Mouse (Mus musculus): ENCODE results near the gene Cnnm4. TPM values are rescaled to one million over a fixed set of nuclear protein-coding genes. Genes with fewer than 3 reads are reported as not detected.

The Cnnm4 gene
- polyA plus RNA-seq, 1 experiment, result not detected

DNA sequence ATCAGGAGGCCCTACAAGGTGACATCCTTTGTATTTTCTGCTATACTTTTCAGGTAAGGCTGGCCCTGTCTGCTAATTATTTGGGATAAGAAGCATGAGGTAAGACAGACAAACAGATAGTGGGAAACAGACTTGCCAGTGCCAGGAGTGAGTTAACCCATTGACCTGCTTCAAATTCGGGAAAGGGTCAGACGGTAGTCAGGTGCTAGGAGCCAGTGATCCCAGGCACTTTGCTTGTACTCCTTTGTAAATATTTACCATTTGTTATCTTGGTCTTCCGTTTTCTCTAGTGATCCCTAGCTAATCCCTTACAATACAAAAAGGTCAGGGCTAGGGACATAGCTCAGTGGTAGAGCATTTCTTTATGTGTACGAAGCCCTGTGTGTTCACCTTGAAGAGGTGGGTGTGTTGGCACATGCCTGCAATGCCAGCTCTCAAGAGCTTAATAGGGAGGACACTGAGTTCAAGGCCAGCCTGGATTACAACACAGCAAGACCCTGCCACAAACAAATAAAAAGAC lies 5.7 kb upstream of the Cnnm4 start:
- H3K27ac ChIP-seq (ENCODE audit: insufficient read depth, low read depth, low read length), result no peak overlapping the region
- WGBS, result 86% methylated on average over 4 of the region's 4 CpGs
- TF ChIP-seq POLR2A (IDR thresholded peaks at IDR 0.05; ENCODE audit: insufficient read depth, low read depth, low read length) (no peak), CTCF (IDR thresholded peaks at IDR 0.05; ENCODE audit: insufficient read depth, low read depth, low read length) (no peak)
- no peak overlapping the region for H3K4me3 ChIP-seq (ENCODE audit: insufficient read depth, low read depth, low read length)
- H3K4me1 ChIP-seq (ENCODE audit: control insufficient read depth, insufficient read depth, low read length), result peaks cover 9% of the 10 kb centered on the region

DNA sequence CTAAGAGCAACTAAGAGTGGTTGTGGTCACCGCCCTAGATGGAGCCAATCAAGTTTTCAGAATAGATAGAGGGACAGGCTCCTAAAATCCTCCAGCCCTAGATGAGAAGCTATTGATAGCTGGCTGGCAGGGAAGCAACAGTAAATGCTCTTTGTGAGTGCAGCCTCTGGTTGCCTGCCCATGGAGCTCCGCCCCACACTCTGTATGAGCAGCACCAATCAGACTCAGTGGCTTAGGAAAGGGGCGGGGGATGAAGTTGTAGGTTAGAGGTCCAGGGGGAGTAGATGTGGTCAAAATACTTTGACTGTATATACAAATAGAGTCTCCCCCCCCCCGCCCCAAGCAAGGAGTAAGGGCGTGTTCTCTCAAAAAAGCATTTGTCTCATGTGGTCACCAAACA lies 4.0 kb upstream of the Cnnm4 start:
- no peak overlapping the region for H3K27ac ChIP-seq (ENCODE audit: insufficient read depth, low read depth, low read length)
- no peak overlapping the region for H3K4me3 ChIP-seq (ENCODE audit: insufficient read depth, low read depth, low read length)

DNA sequence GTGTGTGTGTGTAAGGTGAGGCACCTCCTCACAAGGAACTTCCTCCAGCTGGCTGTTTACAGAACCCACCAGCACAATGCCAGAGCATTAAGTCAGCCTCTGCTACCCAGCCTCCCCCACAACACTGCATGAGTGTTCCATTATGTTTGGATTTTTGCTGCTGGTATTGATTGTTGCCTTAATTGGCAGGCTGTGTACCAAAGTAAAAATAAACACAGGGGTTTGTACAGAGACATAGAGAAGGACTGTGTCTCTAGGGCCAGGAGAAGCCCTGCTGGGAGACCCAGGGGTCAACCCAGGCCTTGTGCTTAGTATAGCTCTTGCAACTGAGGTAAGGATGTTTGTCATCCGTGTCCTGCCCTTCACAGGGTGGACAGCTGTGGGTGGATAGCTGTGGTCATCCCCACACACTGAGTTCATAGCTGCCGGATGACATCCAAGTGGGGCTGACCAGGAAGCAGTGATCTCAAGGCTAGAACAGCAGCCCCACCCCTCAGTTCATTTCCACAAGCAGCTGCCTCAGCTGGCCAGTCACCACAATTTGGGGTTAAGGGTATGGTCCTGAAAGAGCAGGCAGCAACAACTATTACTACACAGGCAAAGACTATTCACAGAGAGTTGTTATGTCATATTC lies 1.5 kb upstream of the Cnnm4 start:
- Histone ChIP-seq H3K4me3 (ENCODE audit: insufficient read depth, low read depth, low read length) (no peak overlapping the region), H3K27ac (ENCODE audit: insufficient read depth, low read depth, low read length) (no peak overlapping the region), H3K4me1 (ENCODE audit: control insufficient read depth, insufficient read depth, low read length) (peaks cover 34% of the 10 kb centered on the region)
- 59% methylated on average over 2 of the region's 2 CpGs for WGBS
- TF ChIP-seq CTCF (IDR thresholded peaks at IDR 0.05; ENCODE audit: insufficient read depth, low read depth, low read length), result no peak
- no peak for TF ChIP-seq POLR2A (IDR thresholded peaks at IDR 0.05; ENCODE audit: insufficient read depth, low read depth, low read length)

More for the DNA sequence above, 4.0 kb upstream of the Cnnm4 start:
- no peak for TF ChIP-seq POLR2A (IDR thresholded peaks at IDR 0.05; ENCODE audit: insufficient read depth, low read depth, low read length)
- no peak for TF ChIP-seq CTCF (IDR thresholded peaks at IDR 0.05; ENCODE audit: insufficient read depth, low read depth, low read length)
- H3K4me1 ChIP-seq (ENCODE audit: control insufficient read depth, insufficient read depth, low read length), result peaks cover 15% of the 10 kb centered on the region
- WGBS, result 74% methylated on average over 5 of the region's 5 CpGs

DNA sequence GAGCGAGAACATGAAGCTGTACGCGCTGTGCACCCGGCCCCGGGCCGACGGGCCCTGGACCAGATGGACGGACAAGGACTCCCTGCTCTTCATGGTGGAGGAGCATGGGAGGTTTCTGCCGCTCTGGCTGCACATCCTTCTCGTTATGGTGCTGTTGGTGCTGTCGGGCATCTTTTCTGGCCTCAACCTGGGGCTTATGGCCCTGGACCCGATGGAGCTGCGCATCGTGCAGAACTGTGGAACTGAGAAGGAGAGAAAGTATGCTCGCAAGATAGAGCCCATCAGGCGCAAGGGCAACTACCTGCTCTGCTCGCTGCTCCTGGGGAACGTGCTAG lies 653 bp downstream of the Cnnm4 start:
- TF ChIP-seq POLR2A (IDR thresholded peaks at IDR 0.05; ENCODE audit: insufficient read depth, low read depth, low read length) (no peak), CTCF (IDR thresholded peaks at IDR 0.05; ENCODE audit: insufficient read depth, low read depth, low read length) (no peak)

DNA sequence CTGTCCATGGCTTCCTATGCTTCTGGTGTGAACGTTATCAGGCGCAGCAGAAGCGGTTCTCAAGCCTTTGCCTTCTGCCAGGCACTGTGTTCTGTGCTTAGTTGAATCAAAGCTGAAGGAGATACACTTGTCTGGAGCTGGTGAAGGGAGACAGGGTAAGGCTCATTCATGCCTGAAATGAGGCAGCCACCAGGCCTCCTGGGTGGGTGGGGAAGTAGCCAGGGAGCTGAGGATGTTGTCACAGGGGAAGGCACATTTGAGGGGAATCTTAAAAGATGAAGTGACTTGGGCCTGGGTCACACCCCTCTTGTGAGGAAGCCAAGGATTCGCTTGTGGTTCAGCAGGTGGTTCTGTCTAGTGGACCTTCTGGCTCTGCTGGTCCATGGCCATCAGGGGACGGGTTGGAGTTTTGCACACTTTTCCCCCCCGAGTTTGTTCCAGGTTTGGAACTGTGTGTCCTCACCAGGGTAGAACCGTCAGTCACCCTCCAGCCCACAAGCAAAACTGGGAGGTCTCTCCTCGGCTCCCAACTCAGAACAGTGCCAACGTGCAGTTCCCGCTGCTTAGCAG lies 1.9 kb downstream of the Cnnm4 start:
- Histone ChIP-seq H3K4me3 (ENCODE audit: insufficient read depth, low read depth, low read length) (peak overlapping the region; percentile 29), H3K27ac (ENCODE audit: insufficient read depth, low read depth, low read length) (no peak overlapping the region), H3K4me1 (ENCODE audit: control insufficient read depth, insufficient read depth, low read length) (peaks cover 54% of the 10 kb centered on the region)
- TF ChIP-seq POLR2A (IDR thresholded peaks at IDR 0.05; ENCODE audit: insufficient read depth, low read depth, low read length) (no peak), CTCF (IDR thresholded peaks at IDR 0.05; ENCODE audit: insufficient read depth, low read depth, low read length) (no peak)
- 55% methylated on average over 10 of the region's 10 CpGs for WGBS

More for the DNA sequence above, 653 bp downstream of the Cnnm4 start:
- 23% methylated on average over 18 of the region's 18 CpGs for WGBS
- no peak overlapping the region for H3K27ac ChIP-seq (ENCODE audit: insufficient read depth, low read depth, low read length)
- H3K4me3 ChIP-seq (ENCODE audit: insufficient read depth, low read depth, low read length), result peak overlapping the region; percentile 82
- peaks cover 49% of the 10 kb centered on the region for H3K4me1 ChIP-seq (ENCODE audit: control insufficient read depth, insufficient read depth, low read length)

DNA sequence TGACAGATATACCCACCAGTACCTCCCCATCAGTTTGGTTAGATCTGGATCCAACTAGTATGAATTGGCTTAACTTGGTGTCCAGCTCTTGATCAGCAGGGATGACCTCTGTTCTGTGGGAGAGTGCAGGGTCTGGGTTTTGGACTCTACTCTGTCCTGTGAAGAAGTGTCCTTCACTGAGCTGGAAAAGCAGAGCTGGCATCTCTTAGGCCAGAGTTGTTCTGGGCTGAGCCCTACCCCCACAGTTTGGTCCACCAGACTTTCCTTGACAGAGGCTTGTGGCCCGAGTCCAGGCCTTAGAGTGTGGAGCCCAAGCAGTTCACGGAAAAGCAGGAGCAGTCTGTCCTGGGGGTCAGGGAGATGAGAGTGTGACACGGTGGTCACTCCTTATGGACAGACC lies 3.2 kb downstream of the Cnnm4 start:
- TF ChIP-seq POLR2A (IDR thresholded peaks at IDR 0.05; ENCODE audit: insufficient read depth, low read depth, low read length) (no peak), CTCF (IDR thresholded peaks at IDR 0.05; ENCODE audit: insufficient read depth, low read depth, low read length) (no peak)
- 49% methylated on average over 3 of the region's 3 CpGs for WGBS
- peak overlapping the region; percentile 11; the same call in 1 of the 2 replicates for H3K4me3 ChIP-seq (ENCODE audit: insufficient read depth, low read depth, low read length)
- peaks cover 52% of the 10 kb centered on the region for H3K4me1 ChIP-seq (ENCODE audit: control insufficient read depth, insufficient read depth, low read length)
- no peak overlapping the region for H3K27ac ChIP-seq (ENCODE audit: insufficient read depth, low read depth, low read length)

DNA sequence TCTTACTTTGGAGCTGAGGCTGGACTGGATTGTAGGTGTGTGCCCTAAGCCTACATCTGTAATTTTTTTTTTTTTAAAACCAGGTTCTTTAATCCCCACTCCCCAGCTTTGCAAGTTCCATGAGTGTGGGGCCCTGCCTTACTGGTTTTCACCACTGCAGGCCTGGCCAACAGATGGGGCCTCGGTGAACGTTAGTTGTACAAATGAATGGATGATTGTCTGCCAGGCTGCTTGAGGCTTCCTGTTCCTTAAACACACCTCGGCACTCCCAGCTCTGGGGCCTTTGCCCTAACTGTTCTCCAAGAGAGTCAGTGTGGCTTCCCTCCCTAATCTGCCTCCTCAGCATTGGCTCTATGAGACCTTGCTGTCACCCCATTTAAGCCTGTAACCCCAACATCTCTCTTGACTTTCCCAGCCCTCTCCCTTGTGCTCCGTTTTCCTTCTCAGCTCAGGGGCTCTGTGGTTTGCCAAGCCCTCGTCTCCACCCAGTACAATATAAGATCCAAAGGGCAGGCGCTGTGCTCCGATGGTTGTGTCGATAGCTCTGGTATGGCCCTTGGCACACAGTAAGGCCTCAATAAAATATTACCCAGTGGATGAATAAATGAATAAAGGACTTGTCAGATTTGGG lies 4.2 kb downstream of the Cnnm4 start:
- Histone ChIP-seq H3K4me3 (ENCODE audit: insufficient read depth, low read depth, low read length) (peak overlapping the region; percentile 15; the same call in 1 of the 2 replicates), H3K27ac (ENCODE audit: insufficient read depth, low read depth, low read length) (no peak overlapping the region), H3K4me1 (ENCODE audit: control insufficient read depth, insufficient read depth, low read length) (peaks cover 49% of the 10 kb centered on the region)
- WGBS, result 41% methylated on average over 8 of the region's 8 CpGs
- TF ChIP-seq POLR2A (IDR thresholded peaks at IDR 0.05; ENCODE audit: insufficient read depth, low read depth, low read length), result no peak
- no peak for TF ChIP-seq CTCF (IDR thresholded peaks at IDR 0.05; ENCODE audit: insufficient read depth, low read depth, low read length)

DNA sequence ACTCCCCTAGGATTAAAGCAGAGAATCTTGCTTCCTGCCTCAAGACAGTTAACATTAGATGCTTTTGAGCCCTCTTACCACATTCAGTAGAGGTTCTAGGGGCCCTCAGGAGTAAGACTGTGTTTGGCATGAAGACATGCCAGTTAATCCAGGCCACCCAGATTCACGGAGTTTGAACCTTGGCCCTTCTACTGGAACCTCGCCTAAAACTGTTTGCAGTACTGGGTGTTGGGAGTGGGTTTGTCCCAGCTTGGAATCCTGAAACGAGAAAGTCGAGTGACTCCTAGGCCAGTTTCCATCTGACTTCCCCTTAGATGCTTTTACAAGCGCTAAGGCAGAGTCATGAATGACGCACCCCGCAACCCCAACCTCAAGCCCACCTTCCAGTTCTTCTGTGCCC lies 5.0 kb downstream of the Cnnm4 start:
- WGBS, result 92% methylated on average over 7 of the region's 7 CpGs
- no peak overlapping the region for H3K4me3 ChIP-seq (ENCODE audit: insufficient read depth, low read depth, low read length)
- no peak overlapping the region for H3K27ac ChIP-seq (ENCODE audit: insufficient read depth, low read depth, low read length)

DNA sequence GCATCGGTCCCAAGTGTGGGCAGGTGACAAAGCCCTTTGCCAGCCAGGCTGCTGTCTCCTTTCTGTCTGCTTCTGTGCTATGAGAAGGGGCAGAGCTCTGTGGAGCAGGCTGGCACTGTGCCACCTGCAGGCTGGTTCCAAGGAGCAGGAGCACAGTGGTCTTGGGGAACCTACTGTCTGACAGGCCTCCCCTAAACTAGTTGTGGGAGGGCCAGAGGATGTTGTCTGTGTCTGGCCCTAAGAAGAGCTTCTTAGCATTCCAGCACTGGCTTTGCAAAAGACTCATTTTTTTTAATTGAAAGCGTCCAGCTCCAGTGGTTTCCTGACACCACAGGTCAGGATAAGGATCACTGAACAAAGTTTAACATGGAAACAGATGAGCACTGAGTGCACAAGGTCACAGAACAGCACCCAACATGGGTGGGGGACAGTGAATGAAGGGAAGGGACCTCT lies 6.9 kb downstream of the Cnnm4 start:
- TF ChIP-seq CTCF (IDR thresholded peaks at IDR 0.05; ENCODE audit: insufficient read depth, low read depth, low read length) (no peak), POLR2A (IDR thresholded peaks at IDR 0.05; ENCODE audit: insufficient read depth, low read depth, low read length) (no peak)
- no peak overlapping the region for H3K27ac ChIP-seq (ENCODE audit: insufficient read depth, low read depth, low read length)
- H3K4me1 ChIP-seq (ENCODE audit: control insufficient read depth, insufficient read depth, low read length), result peaks cover 36% of the 10 kb centered on the region
- WGBS, result 47% methylated on average over 2 of the region's 2 CpGs
- no peak overlapping the region for H3K4me3 ChIP-seq (ENCODE audit: insufficient read depth, low read depth, low read length)

More for the DNA sequence above, 5.0 kb downstream of the Cnnm4 start:
- peaks cover 49% of the 10 kb centered on the region for H3K4me1 ChIP-seq (ENCODE audit: control insufficient read depth, insufficient read depth, low read length)
- TF ChIP-seq POLR2A (IDR thresholded peaks at IDR 0.05; ENCODE audit: insufficient read depth, low read depth, low read length) (no peak), CTCF (IDR thresholded peaks at IDR 0.05; ENCODE audit: insufficient read depth, low read depth, low read length) (no peak)

Data from olfactory bulb, adult 2 months (tissue).